In the genomic region with DNA sequence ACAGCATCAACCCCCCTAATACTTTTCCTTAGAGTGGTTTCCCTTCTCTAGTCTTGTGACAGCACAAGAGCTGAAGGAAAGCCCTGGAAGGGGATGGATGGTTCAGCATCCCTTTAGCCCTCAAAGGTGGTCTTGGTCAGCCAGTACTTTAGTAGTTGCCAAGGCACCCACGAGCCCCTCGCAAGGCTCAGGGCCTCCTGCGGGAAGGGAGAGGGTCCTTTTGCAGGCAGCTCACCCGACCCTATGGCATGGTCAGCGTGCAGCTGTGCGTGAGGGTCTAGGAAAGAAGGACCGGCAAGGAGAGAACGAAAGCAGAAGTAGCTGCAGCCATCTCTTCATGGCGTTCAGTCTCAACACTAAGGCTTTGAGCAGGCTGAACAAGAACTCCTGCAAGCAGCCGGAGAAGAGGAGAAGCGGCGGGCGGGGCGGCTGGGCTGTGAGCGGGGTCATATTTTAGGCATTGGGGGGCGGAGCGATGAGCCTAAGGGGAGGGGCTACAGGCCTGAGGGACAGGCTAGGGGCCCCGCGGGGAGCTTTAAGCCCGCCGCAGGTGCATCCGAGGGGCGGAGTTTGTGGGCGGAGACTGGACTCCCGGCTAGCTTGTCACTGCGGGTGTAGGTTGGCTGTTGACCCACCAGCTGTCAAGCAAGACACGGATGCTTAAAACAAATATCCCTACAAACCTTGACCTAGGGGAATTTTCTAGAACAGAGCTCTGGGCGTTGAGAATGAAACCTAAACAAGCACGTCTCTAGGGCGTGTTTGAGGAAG, we compare ENCODE assay signal across 8 mouse cellular contexts. TPM values are rescaled to one million over a fixed set of nuclear protein-coding genes. Genes with fewer than 3 reads are reported as not detected.
DNase-seq lines count a peak whose midpoint lies in the region; ATAC-seq and TF ChIP-seq lines count a peak whose summit lies in the region.

No protein-coding gene starts in this region.

- peak overlapping the region; percentile 31; the same call in 1 of the 2 replicates for H3K4me3 ChIP-seq in G1E (ENCODE audit: low read depth, low read length)
- H3K4me3 ChIP-seq in brown adipose tissue, adult 24 weeks (ENCODE audit: insufficient read depth, low read depth, low read length) = peak overlapping the region; percentile 38
- peak overlapping the region; percentile 44 for H3K4me3 ChIP-seq in heart, postnatal 0 days (ENCODE audit: low read depth, low read length)

- no peaks in the 10 kb centered on the region for H3K9me3 ChIP-seq in G1E (replicated peaks)
- H3K9me3 ChIP-seq in heart, postnatal 0 days (replicated peaks; ENCODE audit: control insufficient read depth, low read length) = no peaks in the 10 kb centered on the region

- H3K4me2 ChIP-seq in heart, postnatal 0 days (ENCODE audit: low read depth, low read length) = peak overlapping the region; percentile 68

- peak overlapping the region; percentile 53; the same call in 1 of the 2 replicates for H3K27ac ChIP-seq in brown adipose tissue, adult 24 weeks (replicated peaks; ENCODE audit: low read depth, low read length)
- H3K27ac ChIP-seq in heart, postnatal 0 days (ENCODE audit: low read depth) = 0 out of 2 replicates have a peak overlapping the region, but pooled peaks have one; percentile 30

- peak; percentile 40; the same call in 1 of the 2 replicates for ATAC-seq in G1E (ENCODE audit: extremely low read depth, insufficient number of reproducible peaks, low FRiP score, poor library complexity, severe bottlenecking)
- peak; percentile 73 for ATAC-seq in erythroid progenitor cell, adult 5-6 weeks (replicated peaks; ENCODE audit: low FRiP score, poor library complexity, severe bottlenecking)
- peak; percentile 94 for ATAC-seq in heart, postnatal 0 days (ENCODE audit: insufficient read depth, low read depth)

- H3K36me3 ChIP-seq in G1E (replicated peaks) = peaks cover 13% of the 10 kb centered on the region
- peaks cover 3% of the 10 kb centered on the region for H3K36me3 ChIP-seq in heart, postnatal 0 days (replicated peaks; ENCODE audit: control insufficient read depth, insufficient read depth, low read length)

- no peak for DNase-seq in G1E (ENCODE audit: low spot score)
- DNase-seq in heart, postnatal 0 days (ENCODE audit: low spot score) = peak; percentile 77
- DNase-seq in kidney, postnatal 25 days = peak; percentile 87 to 91
- DNase-seq in lung, postnatal 4 days = peak; percentile 81 to 86
- peak; percentile 92 for DNase-seq in retina, postnatal 1 day
- peak; percentile 90 for DNase-seq in urinary bladder, postnatal 14 days (ENCODE audit: low spot score)

- TF ChIP-seq EP300 in heart, postnatal 0 days (IDR thresholded peaks at IDR 0.05; ENCODE audit: low read depth) = no peak

- peak overlapping the region; percentile 24 for H3K9ac ChIP-seq in heart, postnatal 0 days (replicated peaks; ENCODE audit: low read depth, low read length)

- TF ChIP-seq CTCF in G1E (IDR thresholded peaks at IDR 0.05; ENCODE audit: low read depth, low read length) = no peak
- no peak for TF ChIP-seq CTCF in heart, postnatal 0 days (IDR thresholded peaks at IDR 0.05; ENCODE audit: low read depth)

- H3K27me3 ChIP-seq in G1E (ENCODE audit: insufficient read depth, low read length) = peaks cover 18% of the 10 kb centered on the region
- no peaks in the 10 kb centered on the region for H3K27me3 ChIP-seq in heart, postnatal 0 days (ENCODE audit: control insufficient read depth, insufficient read depth, low read length)

- WGBS in heart, postnatal 0 days = 2% methylated on average over 30 of the region's 30 CpGs

- peaks cover 8% of the 10 kb centered on the region for H3K4me1 ChIP-seq in G1E (ENCODE audit: insufficient read depth, low read depth, low read length)
- H3K4me1 ChIP-seq in brown adipose tissue, adult 24 weeks (ENCODE audit: control insufficient read depth, insufficient read depth, insufficient read length, low read length) = peaks cover 9% of the 10 kb centered on the region
- peaks cover 8% of the 10 kb centered on the region; the same call in 1 of the 2 replicates for H3K4me1 ChIP-seq in heart, postnatal 0 days (ENCODE audit: control insufficient read depth, insufficient read depth)

RNA-seq across cellular contexts. Expression of gene Synj2, which starts 6.3 kb away (rescaled TPM):
- total RNA-seq in G1E (2014; fragmentation: Nextera tagmentation) (not detected in 2 replicates), G1E (2017) (0.06 and 0.11 TPM in 2 replicates)
- polyA plus RNA-seq in G1E (2012) = 0.02 TPM in 1 of 2 replicates, not detected in the other
- 5.0 and 8.3 TPM in 2 replicates for polyA plus RNA-seq in brown adipose tissue, adult 24 weeks (2012; ENCODE audit: insufficient read depth, insufficient read length, missing spikeins)
- total RNA-seq in erythroid progenitor cell, adult 5-6 weeks (2015; ENCODE audit: low replicate concordance) = 1.8 and 6.3 TPM in 2 replicates
- 2.7 TPM in 1 of 2 replicates, not detected in the other for total RNA-seq in erythroid progenitor cell, adult 5-6 weeks (2017; ENCODE audit: low replicate concordance)
- total RNA-seq in heart, postnatal 0 days (2014; rRNA removed; ENCODE audit: low replicate concordance) = 14.7 and 15.9 TPM in 2 replicates
- 4.1 and 4.8 TPM in 2 replicates for polyA plus RNA-seq in heart, postnatal 0 days (2015; fragmentation: Nextera tagmentation; extraction: Ambion mirVana)

Comparison
In these comparisons a context has a peak if more than half of its experiments do, and no peak if none do; other contexts are left out.
1. ATAC-seq: peak in every context shown above with its lines; median percentile 94 in heart, postnatal 0 days; 73 in erythroid progenitor cell, adult 5-6 weeks; 40 in G1E.